Mouse (Mus musculus) neural tube, embryonic 11.5 days (tissue): ENCODE measurements at regions not wholly inside any gene's neighbourhood (a gene's known extent, or its start where the extent isn't known, plus 50 kb on each side); places are given as distances from the start of the nearest gene placed in this dataset.
A peak's percentile ranks its signal among the peaks of the same experiment; 100 is the strongest.

Source experiments
- ATAC-seq: fragments of 200-750 bp; cut with Nextera tagmentation; 2 replicates; pipeline ENCODE4 v1.8.0; 2017; ENCODE audit warnings: moderate number of reproducible peaks, mild to moderate bottlenecking, moderate TSS enrichment, moderate library complexity; ENCODE audit not compliant: insufficient read depth, low FRiP score, low TSS enrichment
- DNase-seq: peaks from one replicate; pipeline ENCODE4 v3.0.0-alpha.2; 2015; ENCODE audit warnings: low spot score
- H3K27ac ChIP-seq: fragments of 300-500 bp; sonication (generic); 2 replicates; pipeline ENCODE4 v1.5.1; 2014; ENCODE audit warnings: low read depth, mild to moderate bottlenecking, low read length
- H3K27me3 ChIP-seq: fragments of 300-500 bp; sonication (generic); 2 replicates; pipeline ENCODE4 v1.6.1; 2014; ENCODE audit warnings: mild to moderate bottlenecking, low read length, mixed read lengths; ENCODE audit not compliant: control insufficient read depth, insufficient read depth
- H3K36me3 ChIP-seq: fragments of 300-500 bp; sonication (generic); 2 replicates; pipeline ENCODE4 v1.6.1; 2014; ENCODE audit warnings: mild to moderate bottlenecking, low read length, moderate library complexity, mixed read lengths; ENCODE audit not compliant: control insufficient read depth, insufficient read depth
- H3K4me1 ChIP-seq: fragments of 300-500 bp; sonication (generic); 2 replicates; pipeline ENCODE4 v1.6.1; 2014; ENCODE audit warnings: low read length, mixed read lengths; ENCODE audit not compliant: control insufficient read depth, insufficient read depth
- H3K4me2 ChIP-seq: fragments of 300-500 bp; sonication (generic); 2 replicates; pipeline ENCODE4 v1.6.1; 2014; ENCODE audit warnings: low read depth, mild to moderate bottlenecking, moderate library complexity
- H3K4me3 ChIP-seq: fragments of 300-500 bp; sonication (generic); 2 replicates; pipeline ENCODE4 v1.5.1; 2014; ENCODE audit warnings: low read depth, low read length
- H3K9ac ChIP-seq: fragments of 300-500 bp; sonication (generic); 2 replicates; pipeline ENCODE4 v1.6.1; 2014; ENCODE audit warnings: mild to moderate bottlenecking, low read length
- H3K9me3 ChIP-seq: fragments of 300-500 bp; sonication (generic); 2 replicates; pipeline ENCODE4 v1.6.1; 2016; ENCODE audit warnings: low read length; ENCODE audit not compliant: control insufficient read depth
- WGBS: fragments of 180-500 bp; shearing (Covaris S2); extraction: QIAGEN DNeasy Blood & Tissue Kit; methylation state at CpG from one replicate; pipeline ENCODE4 v1.1.7; 2014; 5-methylcytosine and 5-hydroxymethylcytosine counted together

- Histone ChIP-seq H3K4me3 (no peak overlapping the region), H3K27me3 (no peaks in the 10 kb centered on the region), H3K9ac (no peak overlapping the region), H3K4me1 (no peaks in the 10 kb centered on the region), H3K36me3 (no peaks in the 10 kb centered on the region), H3K9me3 (no peaks in the 10 kb centered on the region), H3K4me2 (no peak overlapping the region), H3K27ac (no peak overlapping the region)
- no peak for ATAC-seq
- DNase-seq = no peak
- WGBS = 77% methylated on average over 7 of the region's 7 CpGs
Observed at GRCm38 (mm10) chr9:32933237-32934071, 297.4 kb downstream of the Ets1 start.

- DNase-seq = no peak
- Histone ChIP-seq H3K36me3 (no peaks in the 10 kb centered on the region), H3K27me3 (no peaks in the 10 kb centered on the region), H3K4me1 (no peaks in the 10 kb centered on the region), H3K4me2 (no peak overlapping the region), H3K9ac (no peak overlapping the region), H3K9me3 (no peaks in the 10 kb centered on the region), H3K27ac (no peak overlapping the region), H3K4me3 (no peak overlapping the region)
- whole genome bisulfite sequencing = 63% methylated on average over 1 of the region's 1 CpGs
- no peak for ATAC-seq
Observed at GRCm38 (mm10) chr9:32934436-32934835, 298.4 kb downstream of the Ets1 start.

- Histone ChIP-seq H3K36me3 (no peaks in the 10 kb centered on the region), H3K4me3 (no peak overlapping the region), H3K27ac (no peak overlapping the region), H3K4me1 (peaks cover 5% of the 10 kb centered on the region), H3K9me3 (no peaks in the 10 kb centered on the region), H3K9ac (no peak overlapping the region), H3K27me3 (no peaks in the 10 kb centered on the region), H3K4me2 (no peak overlapping the region)
- DNase-seq (no peak), ATAC-seq (no peak)
- 36% methylated on average over 9 of the region's 9 CpGs for WGBS
Observed at GRCm38 (mm10) chr9:32936462-32936861, 300.4 kb downstream of the Ets1 start.

- Histone ChIP-seq H3K27me3 (no peaks in the 10 kb centered on the region), H3K4me2 (no peak overlapping the region), H3K9me3 (no peaks in the 10 kb centered on the region), H3K4me3 (no peak overlapping the region), H3K27ac (no peak overlapping the region), H3K36me3 (no peaks in the 10 kb centered on the region), H3K4me1 (peaks cover 7% of the 10 kb centered on the region), H3K9ac (no peak overlapping the region)
- DNase-seq (no peak), ATAC-seq (no peak)
- WGBS = 75% methylated on average over 7 of the region's 7 CpGs
Observed at GRCm38 (mm10) chr9:32937391-32937790, 301.4 kb downstream of the Ets1 start.

- H3K27ac ChIP-seq = no peak overlapping the region
- 88% methylated on average over 6 of the region's 6 CpGs for WGBS
- H3K4me2 ChIP-seq = no peak overlapping the region
- peaks cover 7% of the 10 kb centered on the region for H3K4me1 ChIP-seq
- H3K36me3 ChIP-seq = no peaks in the 10 kb centered on the region
- H3K4me3 ChIP-seq = no peak overlapping the region
- ATAC-seq = no peak
- DNase-seq = no peak
- no peak overlapping the region for H3K9ac ChIP-seq
- no peaks in the 10 kb centered on the region for H3K27me3 ChIP-seq
- H3K9me3 ChIP-seq = no peaks in the 10 kb centered on the region
Observed at GRCm38 (mm10) chr9:32938857-32939256, 302.8 kb downstream of the Ets1 start.

- Histone ChIP-seq H3K9ac (no peak overlapping the region), H3K4me1 (peaks cover 7% of the 10 kb centered on the region), H3K27me3 (no peaks in the 10 kb centered on the region), H3K27ac (no peak overlapping the region), H3K36me3 (no peaks in the 10 kb centered on the region), H3K4me3 (no peak overlapping the region), H3K9me3 (no peaks in the 10 kb centered on the region), H3K4me2 (no peak overlapping the region)
- 91% methylated on average over 3 of the region's 3 CpGs for WGBS
- DNase-seq (no peak), ATAC-seq (no peak)
Observed at GRCm38 (mm10) chr9:32939626-32940025, 303.6 kb downstream of the Ets1 start.

- no peak overlapping the region for H3K27ac ChIP-seq
- peak overlapping the region; percentile 61; the same call in 1 of the 2 replicates for H3K9ac ChIP-seq
- H3K27me3 ChIP-seq = no peaks in the 10 kb centered on the region
- ATAC-seq = peak; percentile 88
- 21% methylated on average over 19 of the region's 19 CpGs for WGBS
- H3K4me3 ChIP-seq = peak overlapping the region; percentile 39
- DNase-seq = peak; percentile 87
- peak overlapping the region; percentile 46 for H3K4me2 ChIP-seq
- peaks cover 7% of the 10 kb centered on the region for H3K4me1 ChIP-seq
- no peaks in the 10 kb centered on the region for H3K36me3 ChIP-seq
- no peaks in the 10 kb centered on the region for H3K9me3 ChIP-seq
Observed at GRCm38 (mm10) chr9:32940111-32940813, 304.2 kb downstream of the Ets1 start.

GRCm38 (mm10) chr9:32940919-32941767, 305.1 kb downstream of the Ets1 start:
- no peak overlapping the region for H3K27ac ChIP-seq
- H3K27me3 ChIP-seq = no peaks in the 10 kb centered on the region
- no peak overlapping the region for H3K4me3 ChIP-seq
- no peaks in the 10 kb centered on the region for H3K9me3 ChIP-seq
- DNase-seq = no peak
- peak; percentile 21; the same call in 1 of the 2 replicates for ATAC-seq
- 45% methylated on average over 12 of the region's 12 CpGs for WGBS
- peak overlapping the region; percentile 26; the same call in 1 of the 2 replicates for H3K4me2 ChIP-seq
- 0 out of 2 replicates have a peak overlapping the region, but pooled peaks have one; percentile 37 for H3K9ac ChIP-seq
- H3K36me3 ChIP-seq = no peaks in the 10 kb centered on the region
- H3K4me1 ChIP-seq = peaks cover 7% of the 10 kb centered on the region
